Mouse (Mus musculus): Measurements from ENCODE around the gene Gm20854. TPM values are rescaled to one million over a fixed set of nuclear protein-coding genes. Genes with fewer than 3 reads are reported as not detected.
"Not testable (repeated sequence)": the region's sequence is repeated elsewhere in the genome, so short reads cannot be mapped to it uniquely, and the experiment has no call there.

Gm20854 gene
- not detected in 2 replicates for polyA plus RNA-seq (2015; fragmentation: Nextera tagmentation; extraction: Ambion mirVana)

DNA sequence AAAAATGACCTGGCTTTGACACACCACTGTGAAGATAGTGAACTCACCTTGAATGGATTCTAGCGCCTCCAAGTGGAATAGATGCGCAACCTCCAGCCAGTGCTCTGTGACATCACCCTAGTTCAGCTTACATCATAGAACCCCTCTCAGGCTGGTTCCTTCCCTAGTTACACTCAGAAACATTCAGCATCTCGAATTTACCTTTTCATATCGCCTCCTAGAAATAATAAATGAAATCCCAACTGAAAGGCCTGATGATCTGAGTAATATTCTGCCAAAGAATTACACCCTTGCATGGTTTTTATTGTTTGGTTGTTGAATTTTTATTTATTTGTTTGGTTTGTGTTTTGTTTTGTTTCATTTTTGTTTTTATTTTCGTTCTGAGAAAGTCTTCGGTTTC lies at the start of gene Gm20854:
Gene Gm20854, minus strand, starts transcription at position 101 of the 400 bp plus-strand sequence.
- H3K4me3 ChIP-seq (ENCODE audit: low read length); H3K9me3 ChIP-seq (replicated peaks; ENCODE audit: control insufficient read depth, low read length); H3K27ac ChIP-seq (ENCODE audit: low read length); H3K4me2 ChIP-seq (ENCODE audit: low read depth, low read length); H3K36me3 ChIP-seq (ENCODE audit: control insufficient read depth, insufficient read depth); H3K9ac ChIP-seq (ENCODE audit: low read length); H3K4me1 ChIP-seq (ENCODE audit: control insufficient read depth, insufficient read depth, low read length); H3K27me3 ChIP-seq (ENCODE audit: control insufficient read depth, insufficient read depth, low read length); ATAC-seq (replicated peaks; ENCODE audit: extremely low read depth, insufficient read depth, low FRiP score): not testable (repeated sequence)
- no CpG with 5 or more reads among the region's 6 CpGs for WGBS
